Mouse (Mus musculus) ovary, postnatal 14 days (tissue): ENCODE data around the gene Gm20458.

ENCODE experiments used
- DNase-seq: peaks from one replicate; pipeline ENCODE4 v3.0.0; 2022; ENCODE audit warnings: low spot score

Gene Gm20458

GRCm38 (mm10) chr2:164453887-164454500 is 6.8 kb upstream of the Gm20458 start:
- DNase-seq, result no peak

GRCm38 (mm10) chr2:164454846-164455245 is 5.9 kb upstream of the Gm20458 start:
- peak; percentile 72 for DNase-seq

GRCm38 (mm10) chr2:164455421-164456190 is 5.2 kb upstream of the Gm20458 start:
- DNase-seq, result no peak

- DNase-seq, result no peak
These were observed 4.4 kb upstream of the Gm20458 start for GRCm38 (mm10) chr2:164456413-164456812.

GRCm38 (mm10) chr2:164456864-164457300 is 3.9 kb upstream of the Gm20458 start, which contains the start of gene Sys1:
Sys1 (plus strand) TSS chr2:164456964.
- DNase-seq, result no peak

- DNase-seq, result no peak
These were observed 2.8 kb upstream of the Gm20458 start for GRCm38 (mm10) chr2:164457942-164458341.

- DNase-seq, result no peak
These were observed 2.2 kb upstream of the Gm20458 start for GRCm38 (mm10) chr2:164458535-164458934.

- DNase-seq, result no peak
These were observed 4.4 kb downstream of the Gm20458 start for GRCm38 (mm10) chr2:164465161-164465560.

- no peak for DNase-seq
These were observed 6.0 kb downstream of the Gm20458 start for GRCm38 (mm10) chr2:164466787-164467186.

GRCm38 (mm10) chr2:164470254-164470653 is 9.5 kb downstream of the Gm20458 start:
- DNase-seq, result peak; percentile 50

- DNase-seq, result no peak
These were observed 12.9 kb downstream of the Gm20458 start, which contains the start of gene Trp53tg5 for GRCm38 (mm10) chr2:164473624-164474023. Trp53tg5 (minus strand) TSS chr2:164473724.

GRCm38 (mm10) chr2:164485681-164486257 is 25.0 kb downstream of the Gm20458 start, which contains the start of gene Dbndd2:
Dbndd2 (plus strand) TSS chr2:164486106.
- DNase-seq, result peak; percentile 45

- peak; percentile 43 for DNase-seq
These were observed 25.7 kb downstream of the Gm20458 start for GRCm38 (mm10) chr2:164486258-164487114.

GRCm38 (mm10) chr2:164487115-164487527 is 26.4 kb downstream of the Gm20458 start:
- no peak for DNase-seq

GRCm38 (mm10) chr2:164487812-164488211 is 27.0 kb downstream of the Gm20458 start:
- DNase-seq, result no peak

GRCm38 (mm10) chr2:164494126-164494525 is 33.4 kb downstream of the Gm20458 start:
- DNase-seq, result no peak

GRCm38 (mm10) chr2:164496331-164496730 is 35.6 kb downstream of the Gm20458 start:
- DNase-seq, result no peak

GRCm38 (mm10) chr2:164496847-164497690 is 36.3 kb downstream of the Gm20458 start, which contains the start of gene Pigt:
Pigt (plus strand) TSS chr2:164497520.
- DNase-seq, result peak; percentile 78

- no peak for DNase-seq
These were observed 37.0 kb downstream of the Gm20458 start for GRCm38 (mm10) chr2:164497691-164498268.

- DNase-seq, result no peak
These were observed 38.5 kb downstream of the Gm20458 start for GRCm38 (mm10) chr2:164499317-164499716.
